Mouse (Mus musculus): Measurements from ENCODE around the gene Pla2g6.

GRCm38 (mm10) chr15:79338978-79339377 is 10.8 kb upstream of the Pla2g6 start:
- TF ChIP-seq ZC3H11A (IDR thresholded peaks at IDR 0.05; ENCODE audit: low read depth, low read length): no peak
- TF ChIP-seq UBTF (IDR thresholded peaks at IDR 0.05; ENCODE audit: low read depth, low read length): no peak
